Mouse (Mus musculus): ENCODE data around the gene Cpne5.

DNA sequence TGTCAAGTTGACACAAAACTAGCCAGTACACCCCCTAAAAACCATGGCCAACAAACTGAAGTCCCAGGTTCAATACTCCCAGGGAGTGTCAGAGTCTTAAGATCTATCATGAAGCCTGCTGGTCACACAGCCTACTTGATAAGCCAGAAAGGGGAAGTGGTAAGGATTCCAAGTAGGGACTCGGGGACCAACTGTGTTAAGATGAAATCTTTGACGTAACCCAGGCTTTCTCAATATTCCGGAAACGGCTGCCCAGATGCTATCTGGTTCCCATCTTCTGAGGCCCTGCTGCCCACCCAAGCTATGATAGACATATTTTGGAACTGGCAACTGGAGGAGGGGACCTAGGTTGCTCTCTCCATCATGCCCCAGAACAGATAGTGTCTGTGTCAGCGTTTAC is 126.6 kb downstream of the Cpne5 start:
- TF ChIP-seq CTCF (IDR thresholded peaks at IDR 0.05; ENCODE audit: insufficient read depth, low read depth, low read length) (no peak), POLR2A (IDR thresholded peaks at IDR 0.05; ENCODE audit: insufficient read depth, low read depth, low read length) (no peak)

Measured in olfactory bulb, adult 2 months (tissue).